Mouse (Mus musculus): Measurements from ENCODE around the gene Dach1. TPM values are rescaled to one million over a fixed set of nuclear protein-coding genes. Genes with fewer than 3 reads are reported as not detected.

The Dach1 gene
- polyA plus RNA-seq, 1 experiment from 2014 or later: 2.1 TPM

GRCm38 (mm10) chr14:98023540-98023939, 146.0 kb downstream of the Dach1 start:
- no peak for ATAC-seq
- H3K9me3 ChIP-seq (ENCODE audit: control insufficient read depth): no peaks in the 10 kb centered on the region
- H3K27ac ChIP-seq (ENCODE audit: low read depth, low read length): no peak overlapping the region
- H3K27me3 ChIP-seq (replicated peaks; ENCODE audit: control insufficient read depth, insufficient read depth, low read length): no peaks in the 10 kb centered on the region
- H3K4me3 ChIP-seq (ENCODE audit: low read depth, low read length): no peak overlapping the region
- 52% methylated on average over 4 of the region's 4 CpGs for WGBS
- H3K4me1 ChIP-seq (replicated peaks; ENCODE audit: control insufficient read depth, insufficient read depth, low read length): no peaks in the 10 kb centered on the region
- TF ChIP-seq CTCF (IDR thresholded peaks at IDR 0.05; ENCODE audit: low read depth): no peak
- no peaks in the 10 kb centered on the region for H3K36me3 ChIP-seq (ENCODE audit: control insufficient read depth, insufficient read depth)
- H3K4me2 ChIP-seq (replicated peaks; ENCODE audit: low read depth): no peak overlapping the region
- H3K9ac ChIP-seq (ENCODE audit: low read depth, low read length): no peak overlapping the region

- Histone ChIP-seq H3K4me2 (replicated peaks; ENCODE audit: low read depth) (no peak overlapping the region), H3K27ac (ENCODE audit: low read depth, low read length) (no peak overlapping the region), H3K9ac (ENCODE audit: low read depth, low read length) (no peak overlapping the region), H3K9me3 (ENCODE audit: control insufficient read depth) (no peaks in the 10 kb centered on the region), H3K27me3 (replicated peaks; ENCODE audit: control insufficient read depth, insufficient read depth, low read length) (no peaks in the 10 kb centered on the region), H3K4me3 (ENCODE audit: low read depth, low read length) (no peak overlapping the region), H3K4me1 (replicated peaks; ENCODE audit: control insufficient read depth, insufficient read depth, low read length) (no peaks in the 10 kb centered on the region), H3K36me3 (ENCODE audit: control insufficient read depth, insufficient read depth) (no peaks in the 10 kb centered on the region)
- no peak for ATAC-seq
- no peak for TF ChIP-seq CTCF (IDR thresholded peaks at IDR 0.05; ENCODE audit: low read depth)
- WGBS: 49% methylated on average over 1 of the region's 1 CpGs
Measured at GRCm38 (mm10) chr14:98014053-98014452, 155.5 kb downstream of the Dach1 start.

GRCm38 (mm10) chr14:98008501-98008900, 161.1 kb downstream of the Dach1 start:
- H3K4me3 ChIP-seq (ENCODE audit: low read depth, low read length): no peak overlapping the region
- no peaks in the 10 kb centered on the region for H3K9me3 ChIP-seq (ENCODE audit: control insufficient read depth)
- no peak overlapping the region for H3K4me2 ChIP-seq (replicated peaks; ENCODE audit: low read depth)
- no peak overlapping the region for H3K27ac ChIP-seq (ENCODE audit: low read depth, low read length)
- no peaks in the 10 kb centered on the region for H3K4me1 ChIP-seq (replicated peaks; ENCODE audit: control insufficient read depth, insufficient read depth, low read length)
- WGBS: 86% methylated on average over 6 of the region's 6 CpGs
- H3K9ac ChIP-seq (ENCODE audit: low read depth, low read length): no peak overlapping the region
- no peak for TF ChIP-seq CTCF (IDR thresholded peaks at IDR 0.05; ENCODE audit: low read depth)
- H3K36me3 ChIP-seq (ENCODE audit: control insufficient read depth, insufficient read depth): no peaks in the 10 kb centered on the region
- H3K27me3 ChIP-seq (replicated peaks; ENCODE audit: control insufficient read depth, insufficient read depth, low read length): no peaks in the 10 kb centered on the region
- no peak for ATAC-seq

GRCm38 (mm10) chr14:98002021-98002680, 167.4 kb downstream of the Dach1 start:
- 45% methylated on average over 1 of the region's 1 CpGs for WGBS

GRCm38 (mm10) chr14:97998584-97998983, 171.0 kb downstream of the Dach1 start:
- Histone ChIP-seq H3K36me3 (ENCODE audit: control insufficient read depth, insufficient read depth) (no peaks in the 10 kb centered on the region), H3K4me3 (ENCODE audit: low read depth, low read length) (no peak overlapping the region), H3K27ac (ENCODE audit: low read depth, low read length) (no peak overlapping the region), H3K9me3 (ENCODE audit: control insufficient read depth) (no peaks in the 10 kb centered on the region), H3K4me2 (replicated peaks; ENCODE audit: low read depth) (no peak overlapping the region), H3K9ac (ENCODE audit: low read depth, low read length) (no peak overlapping the region), H3K27me3 (replicated peaks; ENCODE audit: control insufficient read depth, insufficient read depth, low read length) (no peaks in the 10 kb centered on the region), H3K4me1 (replicated peaks; ENCODE audit: control insufficient read depth, insufficient read depth, low read length) (no peaks in the 10 kb centered on the region)
- TF ChIP-seq CTCF (IDR thresholded peaks at IDR 0.05; ENCODE audit: low read depth): no peak
- ATAC-seq: no peak

More at GRCm38 (mm10) chr14:98002021-98002680, 167.4 kb downstream of the Dach1 start:
- Histone ChIP-seq H3K36me3 (ENCODE audit: control insufficient read depth, insufficient read depth) (no peaks in the 10 kb centered on the region), H3K27me3 (replicated peaks; ENCODE audit: control insufficient read depth, insufficient read depth, low read length) (no peaks in the 10 kb centered on the region), H3K27ac (ENCODE audit: low read depth, low read length) (no peak overlapping the region), H3K9ac (ENCODE audit: low read depth, low read length) (no peak overlapping the region), H3K4me1 (replicated peaks; ENCODE audit: control insufficient read depth, insufficient read depth, low read length) (no peaks in the 10 kb centered on the region), H3K4me3 (ENCODE audit: low read depth, low read length) (no peak overlapping the region), H3K4me2 (replicated peaks; ENCODE audit: low read depth) (no peak overlapping the region), H3K9me3 (ENCODE audit: control insufficient read depth) (no peaks in the 10 kb centered on the region)
- ATAC-seq: no peak
- TF ChIP-seq CTCF (IDR thresholded peaks at IDR 0.05; ENCODE audit: low read depth): no peak

GRCm38 (mm10) chr14:97983251-97983650, 186.3 kb downstream of the Dach1 start:
- no peak for TF ChIP-seq CTCF (IDR thresholded peaks at IDR 0.05; ENCODE audit: low read depth)
- Histone ChIP-seq H3K4me1 (replicated peaks; ENCODE audit: control insufficient read depth, insufficient read depth, low read length) (no peaks in the 10 kb centered on the region), H3K27me3 (replicated peaks; ENCODE audit: control insufficient read depth, insufficient read depth, low read length) (no peaks in the 10 kb centered on the region), H3K4me3 (ENCODE audit: low read depth, low read length) (no peak overlapping the region), H3K27ac (ENCODE audit: low read depth, low read length) (no peak overlapping the region), H3K36me3 (ENCODE audit: control insufficient read depth, insufficient read depth) (no peaks in the 10 kb centered on the region), H3K9ac (ENCODE audit: low read depth, low read length) (no peak overlapping the region), H3K4me2 (replicated peaks; ENCODE audit: low read depth) (no peak overlapping the region), H3K9me3 (ENCODE audit: control insufficient read depth) (no peaks in the 10 kb centered on the region)
- no peak for ATAC-seq
- WGBS: 68% methylated on average over 3 of the region's 3 CpGs
